Mouse (Mus musculus): Measurements from ENCODE around the gene Cryzl2.

DNA sequence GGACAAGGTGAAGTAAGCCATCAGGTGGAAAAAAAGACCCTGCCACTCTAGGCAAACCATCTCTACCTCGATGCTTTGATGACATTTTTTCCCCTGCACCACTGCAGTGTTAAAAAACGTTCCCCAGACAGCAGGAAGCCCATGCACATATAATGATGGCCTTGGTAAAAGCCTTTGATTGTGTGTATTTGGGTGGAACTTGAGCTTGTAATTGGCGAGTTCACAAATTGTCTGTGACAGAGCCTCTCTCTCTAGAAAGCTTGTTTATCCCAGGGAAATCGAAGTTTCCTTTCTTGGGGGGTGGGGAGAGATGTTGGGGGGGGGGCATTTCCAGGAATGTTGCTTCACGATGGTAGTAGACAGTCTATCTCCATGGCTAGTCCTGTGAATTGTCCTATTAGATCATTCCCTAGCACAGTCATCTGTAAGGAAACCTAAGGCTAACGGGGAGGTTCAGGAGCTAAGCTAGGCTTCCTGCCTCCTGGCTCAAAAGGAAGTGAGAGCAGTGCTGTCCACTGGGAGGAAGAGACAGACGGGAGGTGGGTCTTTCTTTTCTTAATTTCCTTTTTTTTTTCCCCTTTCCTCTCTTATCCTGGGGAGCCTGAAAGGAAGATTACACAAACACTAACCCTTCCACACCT, 10.1 kb upstream of the Cryzl2 start:
- TF ChIP-seq CTCF (IDR thresholded peaks at IDR 0.05; ENCODE audit: low read depth) (no peak), EP300 (IDR thresholded peaks at IDR 0.05; ENCODE audit: low read depth) (no peak)

Measured in heart, postnatal 0 days (tissue).